Mouse (Mus musculus): Measurements from ENCODE around the gene Foxc2.

Foxc2 gene

GRCm38 (mm10) chr8:121115948-121116347 is at the start of gene Foxc2:
Gene Foxc2 (plus strand): TSS chr8:121116171.
- peak; percentile 80 to 81 for DNase-seq (ENCODE audit: low spot score in 2 of 2)

DNA sequence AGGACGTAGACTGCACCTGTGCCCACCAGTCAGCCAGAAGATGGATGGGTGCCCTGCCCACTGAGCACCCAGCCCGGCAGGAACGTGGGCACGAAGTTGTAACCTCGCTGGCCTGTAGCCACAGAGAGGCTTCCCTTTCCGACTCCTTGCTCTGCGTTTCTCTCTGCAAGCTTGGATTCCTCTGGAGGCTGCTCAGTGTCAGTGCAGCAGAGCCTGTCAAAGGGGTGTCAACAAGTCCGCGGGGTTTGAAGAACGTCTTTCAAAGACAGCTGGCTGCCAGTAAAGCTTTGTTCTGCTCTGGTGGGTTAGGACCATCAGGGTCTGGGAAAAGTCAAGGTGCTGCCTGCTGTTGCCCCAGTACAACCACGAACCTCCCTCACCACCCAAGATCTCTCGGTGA is 44.5 kb upstream of the Foxc2 start:
- DNase-seq (ENCODE audit: low spot score in 2 of 2) = no peak

GRCm38 (mm10) chr8:121072406-121073130 is 43.4 kb upstream of the Foxc2 start:
- DNase-seq (ENCODE audit: low spot score in 2 of 2) = no peak

DNA sequence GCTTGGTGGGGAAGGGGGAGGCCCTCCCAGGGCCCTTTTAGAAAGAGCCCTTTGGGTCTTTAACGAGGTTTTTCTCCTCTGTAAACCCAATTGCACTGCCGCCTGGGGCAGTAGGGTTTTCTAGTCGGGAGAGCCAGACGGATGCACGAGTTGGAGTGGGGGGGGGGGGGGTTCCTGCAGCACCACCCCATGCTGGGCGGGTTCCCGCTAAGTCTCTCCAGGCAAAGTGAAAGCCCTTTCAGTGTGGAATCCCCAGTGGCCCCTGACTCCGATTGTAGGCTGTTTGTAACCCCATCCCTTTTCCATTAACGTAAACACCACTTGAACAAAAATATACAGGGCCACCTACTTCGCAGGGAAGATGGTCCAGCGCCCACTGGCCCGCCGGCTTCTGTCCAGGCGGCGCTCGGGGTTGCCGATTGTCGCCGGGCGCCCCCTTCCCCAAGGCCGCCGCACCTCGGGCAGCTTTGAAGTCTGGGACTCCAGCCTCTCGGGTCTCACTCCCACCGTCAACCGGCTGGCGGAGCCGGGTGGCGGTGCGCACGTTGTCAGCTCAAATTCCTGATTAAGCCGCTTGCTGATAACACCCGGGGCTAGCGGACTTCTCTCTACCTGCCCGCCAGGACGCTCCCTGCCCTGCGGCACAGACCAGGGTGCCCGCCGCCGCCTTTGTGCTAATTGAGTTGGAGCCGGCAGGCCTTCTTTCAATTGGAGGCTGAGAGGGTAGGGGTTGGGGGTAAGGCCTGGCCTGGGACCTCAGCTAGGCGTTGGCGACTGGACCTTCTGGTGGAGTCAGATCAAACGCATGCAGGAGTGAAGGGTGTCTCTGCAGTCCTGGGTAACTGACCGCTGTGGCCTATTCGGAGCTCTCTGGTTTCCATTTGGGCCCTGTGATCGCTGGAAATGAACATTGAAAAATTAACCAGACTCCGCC is 42.5 kb upstream of the Foxc2 start:
- no peak for DNase-seq (ENCODE audit: low spot score in 2 of 2)

DNA sequence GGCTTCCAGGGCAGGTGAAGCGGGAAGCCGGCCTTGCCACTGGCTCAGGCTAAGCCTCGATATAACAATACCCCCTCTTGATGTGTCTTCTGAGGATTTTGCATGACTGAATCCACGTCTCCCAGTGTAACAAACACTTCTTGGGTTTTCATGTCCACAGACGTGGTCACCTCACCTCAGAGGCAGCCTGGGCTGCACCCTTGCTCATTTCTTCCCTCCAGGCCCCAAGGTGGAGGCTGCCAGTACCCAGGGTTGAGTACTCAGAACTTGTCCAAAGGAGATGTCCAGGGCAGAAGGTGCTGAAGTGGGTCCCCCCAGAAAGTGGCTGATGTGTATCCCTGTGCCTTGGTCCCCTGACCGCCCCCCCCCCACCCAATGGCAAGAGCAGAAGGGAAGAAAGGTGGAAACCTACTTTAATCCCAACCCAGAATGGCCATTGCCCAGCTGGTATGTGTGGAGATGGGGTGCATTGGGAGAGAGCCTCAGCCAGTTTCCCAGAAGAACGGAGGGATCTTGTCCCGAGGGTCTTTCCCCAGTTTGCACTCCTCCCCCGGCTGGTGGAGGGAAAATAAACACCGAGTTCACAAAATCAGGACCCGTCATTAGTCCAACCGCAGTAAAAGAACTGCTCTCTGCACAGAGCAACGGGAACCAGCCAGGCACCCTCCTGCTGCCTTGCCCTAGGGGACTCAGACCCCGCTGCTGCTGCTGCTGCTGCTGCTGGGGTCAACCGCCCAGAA is 41.7 kb upstream of the Foxc2 start:
- no peak for DNase-seq (ENCODE audit: low spot score in 2 of 2)

DNA sequence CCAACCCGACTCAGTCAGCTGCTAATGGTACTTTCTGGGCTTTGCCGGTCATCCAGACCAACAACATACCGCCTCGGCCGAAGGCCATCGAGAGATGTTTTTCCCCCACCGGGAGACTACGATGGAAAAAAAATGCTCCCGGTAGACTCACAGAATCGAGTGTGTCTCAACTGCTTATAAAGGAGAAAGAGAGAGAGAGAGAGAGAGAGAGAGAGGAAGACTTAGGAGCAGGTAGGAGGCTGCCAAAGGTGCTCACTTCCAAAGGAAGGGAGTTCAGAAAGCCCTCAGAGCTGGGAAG is 41.2 kb upstream of the Foxc2 start:
- DNase-seq (ENCODE audit: low spot score in 2 of 2) = no peak

GRCm38 (mm10) chr8:121075936-121076335 is 40.0 kb upstream of the Foxc2 start:
- DNase-seq (ENCODE audit: low spot score in 2 of 2) = no peak

GRCm38 (mm10) chr8:121076555-121076954 is 39.4 kb upstream of the Foxc2 start:
- no peak for DNase-seq (ENCODE audit: low spot score in 2 of 2)

GRCm38 (mm10) chr8:121078721-121079120 is 37.2 kb upstream of the Foxc2 start:
- no peak for DNase-seq (ENCODE audit: low spot score in 2 of 2)

DNA sequence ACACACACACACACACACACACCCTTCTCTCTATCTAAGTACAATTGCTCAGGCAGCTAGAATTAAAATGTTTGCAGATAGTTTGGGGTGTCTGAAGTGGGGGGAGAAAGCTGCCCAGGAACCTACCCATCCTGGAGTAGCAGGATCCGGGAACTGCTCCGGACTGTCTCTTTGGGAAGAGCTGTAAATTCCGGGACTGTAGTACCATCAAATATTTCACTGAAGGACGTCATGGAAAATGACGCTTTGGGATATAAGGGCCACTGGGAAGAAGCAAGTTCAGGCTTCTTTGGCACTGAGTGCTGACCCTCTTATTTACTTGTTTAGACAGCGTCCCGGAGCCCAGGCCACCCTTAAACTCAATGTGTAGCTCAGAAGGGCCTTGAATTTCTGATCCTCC is 36.8 kb upstream of the Foxc2 start:
- DNase-seq (ENCODE audit: low spot score in 2 of 2) = no peak

DNA sequence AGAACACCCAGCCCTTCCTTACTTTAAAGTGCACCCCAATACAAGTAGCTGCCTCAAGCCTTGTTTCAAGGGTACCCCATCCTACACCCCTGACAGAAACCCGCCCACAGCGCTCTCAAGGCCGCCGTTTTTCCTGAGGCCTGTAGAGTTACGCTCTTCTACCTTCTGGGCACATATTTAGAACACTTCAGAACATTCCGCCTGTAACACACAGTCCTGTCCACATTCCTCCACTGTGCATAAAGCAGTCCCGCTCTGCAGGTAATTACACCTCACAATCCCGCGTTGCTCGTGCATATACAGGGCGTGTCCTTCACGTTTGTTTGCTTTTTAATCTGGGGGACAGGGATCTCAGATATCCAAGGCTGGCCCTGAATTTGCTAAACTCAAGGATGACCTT is 36.0 kb upstream of the Foxc2 start:
- DNase-seq (ENCODE audit: low spot score in 2 of 2) = no peak

- DNase-seq (ENCODE audit: low spot score in 2 of 2) = no peak
These were observed 35.4 kb upstream of the Foxc2 start for GRCm38 (mm10) chr8:121080361-121081090.

- no peak for DNase-seq (ENCODE audit: low spot score in 2 of 2)
These were observed 34.6 kb upstream of the Foxc2 start for GRCm38 (mm10) chr8:121081398-121081797.

GRCm38 (mm10) chr8:121082218-121083092 is 33.5 kb upstream of the Foxc2 start:
- DNase-seq (ENCODE audit: low spot score in 2 of 2) = no peak

- peak; percentile 80 to 82 for DNase-seq (ENCODE audit: low spot score in 2 of 2)
These were observed 32.7 kb upstream of the Foxc2 start for GRCm38 (mm10) chr8:121083093-121083935.

GRCm38 (mm10) chr8:121083936-121084209 is 32.1 kb upstream of the Foxc2 start:
- no peak for DNase-seq (ENCODE audit: low spot score in 2 of 2)

DNA sequence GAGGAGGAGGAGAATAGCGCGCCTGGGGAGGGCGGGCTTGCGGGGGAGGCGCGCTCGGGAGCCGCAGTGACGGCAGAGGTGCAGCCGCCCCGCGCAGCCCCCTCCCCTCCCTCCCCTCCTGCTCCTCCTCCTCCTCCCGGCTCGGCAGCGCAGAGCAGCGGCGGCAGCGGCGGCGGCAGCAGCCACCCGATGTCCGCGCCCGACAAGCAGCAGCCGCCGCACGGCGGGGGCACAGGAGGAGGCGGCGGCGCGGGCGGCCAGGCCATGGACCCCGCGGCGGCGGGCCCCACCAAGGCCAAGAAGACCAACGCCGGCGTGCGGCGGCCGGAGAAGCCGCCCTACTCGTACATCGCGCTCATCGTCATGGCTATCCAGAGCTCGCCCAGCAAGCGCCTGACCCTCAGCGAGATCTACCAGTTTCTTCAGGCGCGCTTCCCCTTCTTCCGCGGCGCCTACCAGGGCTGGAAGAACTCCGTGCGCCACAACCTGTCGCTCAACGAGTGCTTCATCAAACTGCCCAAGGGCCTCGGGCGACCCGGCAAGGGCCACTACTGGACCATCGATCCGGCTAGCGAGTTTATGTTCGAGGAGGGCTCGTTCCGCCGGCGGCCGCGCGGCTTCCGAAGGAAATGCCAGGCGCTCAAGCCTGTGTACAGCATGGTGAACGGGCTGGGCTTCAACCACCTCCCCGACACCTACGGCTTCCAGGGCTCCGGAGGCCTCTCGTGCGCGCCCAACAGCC is 31.6 kb upstream of the Foxc2 start, which contains the start of gene Foxf1:
Gene Foxf1 (plus strand): TSS at position 177 of the 742 bp plus-strand sequence.
- peak in 1 of 2 experiments; percentile 67 for DNase-seq (ENCODE audit: low spot score in 2 of 2)

GRCm38 (mm10) chr8:121085011-121085410 is 31.0 kb upstream of the Foxc2 start:
- DNase-seq (ENCODE audit: low spot score in 2 of 2) = no peak

GRCm38 (mm10) chr8:121085561-121085960 is 30.4 kb upstream of the Foxc2 start:
- no peak for DNase-seq (ENCODE audit: low spot score in 2 of 2)
